Mouse (Mus musculus): ENCODE measurements around the gene Ppp4c.

The Ppp4c gene

DNA sequence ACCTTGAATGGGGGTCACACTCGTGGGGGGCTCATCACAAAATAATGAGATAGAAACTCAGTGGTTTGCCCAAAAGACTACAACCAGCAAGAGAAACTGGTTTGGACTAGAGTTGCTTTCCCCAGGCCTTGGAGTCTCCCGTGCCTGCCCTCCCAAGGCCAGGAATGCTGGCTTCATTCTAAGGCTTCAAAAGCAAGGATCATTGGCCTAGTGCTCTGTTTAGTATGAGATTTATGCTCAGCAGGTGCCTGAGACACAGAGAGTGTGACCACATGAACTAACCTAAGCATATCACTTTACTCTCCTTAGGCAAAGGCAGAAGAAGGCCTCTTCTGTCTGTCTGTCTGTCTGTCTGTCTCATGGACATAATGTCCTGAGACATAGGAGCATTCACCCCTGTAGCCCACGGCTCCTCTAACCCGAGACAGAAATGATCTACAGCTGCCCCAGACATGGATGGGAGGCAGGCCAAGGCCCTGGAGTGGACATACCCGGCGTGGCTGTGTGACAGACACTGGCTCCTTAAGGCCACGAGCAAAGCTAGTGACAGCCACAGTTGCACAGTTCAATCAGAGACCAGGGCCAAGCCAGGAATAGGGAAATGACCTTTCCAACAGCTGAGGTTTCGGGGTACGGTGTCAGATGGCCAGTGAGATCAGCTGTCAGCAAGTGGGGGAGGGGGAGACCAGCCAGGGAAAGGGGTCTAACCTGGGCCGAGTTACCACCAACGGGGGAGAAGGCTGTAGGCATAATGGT lies 10.0 kb upstream of the Ppp4c start:
- ATAC-seq (ENCODE audit: low TSS enrichment): no peak

DNA sequence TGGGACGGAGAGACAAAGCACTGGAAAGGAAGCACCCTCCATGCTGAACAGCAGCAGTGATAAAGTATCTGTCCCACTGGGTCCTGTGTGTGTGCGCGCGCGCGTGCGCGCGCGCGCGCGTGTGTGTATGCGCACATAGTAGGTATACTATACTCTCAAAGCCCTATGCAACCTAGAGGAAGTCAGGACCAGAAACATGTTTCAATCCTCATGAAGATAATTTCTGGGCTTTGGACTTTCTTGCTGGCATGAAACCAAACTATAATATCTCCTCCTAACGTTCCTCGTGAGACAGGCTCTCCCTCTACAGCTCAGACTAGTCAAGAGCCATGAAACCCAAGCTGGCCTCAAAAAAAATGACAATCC lies 8.7 kb upstream of the Ppp4c start:
- ATAC-seq (ENCODE audit: low TSS enrichment): no peak

DNA sequence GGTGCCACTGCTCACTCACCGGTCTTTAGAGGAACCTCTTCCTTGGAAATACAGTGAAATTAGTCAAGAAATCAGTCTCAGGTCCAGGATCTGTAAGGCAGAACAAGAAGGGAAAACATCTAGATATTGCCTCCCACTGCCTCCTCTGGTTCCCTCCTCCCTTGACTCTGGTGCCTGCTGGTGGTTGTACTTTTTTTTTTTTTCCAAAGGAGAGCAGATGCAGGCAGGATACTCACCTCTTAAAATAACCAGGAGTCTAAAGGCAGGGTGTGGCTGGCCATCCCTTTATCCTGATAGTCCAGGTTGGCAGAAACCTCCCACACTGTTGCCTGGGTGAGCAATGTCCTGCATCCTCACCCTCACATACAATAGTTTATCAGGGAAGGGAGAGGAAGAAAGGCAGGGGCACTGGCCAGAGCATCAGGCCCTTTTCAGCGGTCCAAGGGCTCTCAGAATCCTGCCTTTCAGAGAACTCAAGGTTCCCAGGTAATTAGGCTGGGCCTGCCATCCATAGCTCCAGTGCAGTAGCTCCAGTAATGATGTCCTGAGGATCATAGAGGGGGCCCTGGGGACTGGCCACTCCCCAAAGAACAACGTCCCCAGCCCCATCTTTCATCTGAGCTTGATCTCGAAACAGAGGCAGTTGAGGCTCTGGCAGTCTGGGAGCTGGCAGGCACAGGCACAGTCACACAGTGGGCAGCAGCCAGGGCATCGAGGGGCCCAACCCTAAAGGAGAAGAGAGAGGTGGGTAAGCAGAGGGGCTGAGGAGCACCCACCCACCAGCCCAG lies 8.2 kb upstream of the Ppp4c start:
- peak; percentile 14; the same call in 1 of the 2 replicates for ATAC-seq (ENCODE audit: low TSS enrichment)

DNA sequence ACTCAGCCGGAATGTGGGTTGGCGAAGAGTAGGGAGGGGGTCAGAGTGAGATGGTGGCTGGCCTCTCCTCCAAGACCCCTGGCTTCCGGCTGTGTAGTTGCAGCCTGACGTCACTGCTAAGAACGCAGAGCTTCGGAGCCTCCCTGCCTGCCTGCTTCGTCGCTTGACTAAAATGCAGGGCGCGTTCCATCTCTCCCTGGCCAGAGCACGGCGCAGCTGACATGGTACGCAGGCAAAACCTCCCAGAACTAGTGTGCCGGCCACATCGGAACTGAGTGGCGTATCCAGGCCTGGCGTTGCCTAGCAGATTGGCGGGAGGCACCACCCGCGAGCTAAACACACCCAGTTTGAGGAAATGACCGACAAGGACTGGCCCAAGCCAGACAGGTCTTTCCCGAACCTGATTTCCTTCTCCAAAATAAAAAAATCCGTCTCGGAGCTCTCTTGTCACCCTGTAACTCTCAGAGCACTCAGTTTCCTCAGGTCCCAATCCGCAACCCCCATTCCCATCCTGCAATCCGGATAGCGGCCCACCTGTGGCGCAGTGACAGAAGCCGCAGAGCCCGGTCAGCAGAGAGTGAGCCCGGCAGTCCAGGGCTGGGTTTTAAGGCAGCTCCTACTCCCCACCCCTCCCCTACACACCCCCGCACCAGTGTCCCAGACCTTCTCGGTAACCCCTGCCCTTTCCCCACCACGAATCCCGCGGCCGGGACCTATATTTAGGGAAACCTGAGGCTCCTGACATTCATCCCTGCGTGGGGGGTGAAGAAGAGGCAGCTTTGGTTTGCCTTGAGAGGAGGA lies 7.4 kb upstream of the Ppp4c start:
- peak; percentile 61 for ATAC-seq (ENCODE audit: low TSS enrichment)

DNA sequence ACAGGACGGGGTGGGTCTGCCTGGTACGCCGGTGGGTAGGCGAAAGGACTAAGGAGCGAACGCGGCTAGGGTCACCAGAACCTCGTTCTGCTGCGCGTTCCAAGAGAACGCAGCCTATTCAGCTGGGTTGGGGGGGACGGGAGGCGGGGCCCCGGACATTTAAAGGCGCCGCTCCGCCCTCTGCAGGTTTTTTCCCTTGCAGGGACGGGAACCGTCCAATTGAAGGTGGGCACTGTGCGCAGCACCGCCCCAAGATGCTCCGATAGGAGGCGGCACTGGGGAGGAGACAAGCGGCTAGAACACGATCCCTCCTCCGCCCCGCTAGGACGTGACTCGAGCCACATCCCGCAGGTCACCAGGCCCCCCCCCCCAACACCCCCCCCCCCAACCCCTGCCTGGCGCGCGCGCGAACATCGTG lies 6.8 kb upstream of the Ppp4c start:
- ATAC-seq (ENCODE audit: low TSS enrichment): peak; percentile 80

DNA sequence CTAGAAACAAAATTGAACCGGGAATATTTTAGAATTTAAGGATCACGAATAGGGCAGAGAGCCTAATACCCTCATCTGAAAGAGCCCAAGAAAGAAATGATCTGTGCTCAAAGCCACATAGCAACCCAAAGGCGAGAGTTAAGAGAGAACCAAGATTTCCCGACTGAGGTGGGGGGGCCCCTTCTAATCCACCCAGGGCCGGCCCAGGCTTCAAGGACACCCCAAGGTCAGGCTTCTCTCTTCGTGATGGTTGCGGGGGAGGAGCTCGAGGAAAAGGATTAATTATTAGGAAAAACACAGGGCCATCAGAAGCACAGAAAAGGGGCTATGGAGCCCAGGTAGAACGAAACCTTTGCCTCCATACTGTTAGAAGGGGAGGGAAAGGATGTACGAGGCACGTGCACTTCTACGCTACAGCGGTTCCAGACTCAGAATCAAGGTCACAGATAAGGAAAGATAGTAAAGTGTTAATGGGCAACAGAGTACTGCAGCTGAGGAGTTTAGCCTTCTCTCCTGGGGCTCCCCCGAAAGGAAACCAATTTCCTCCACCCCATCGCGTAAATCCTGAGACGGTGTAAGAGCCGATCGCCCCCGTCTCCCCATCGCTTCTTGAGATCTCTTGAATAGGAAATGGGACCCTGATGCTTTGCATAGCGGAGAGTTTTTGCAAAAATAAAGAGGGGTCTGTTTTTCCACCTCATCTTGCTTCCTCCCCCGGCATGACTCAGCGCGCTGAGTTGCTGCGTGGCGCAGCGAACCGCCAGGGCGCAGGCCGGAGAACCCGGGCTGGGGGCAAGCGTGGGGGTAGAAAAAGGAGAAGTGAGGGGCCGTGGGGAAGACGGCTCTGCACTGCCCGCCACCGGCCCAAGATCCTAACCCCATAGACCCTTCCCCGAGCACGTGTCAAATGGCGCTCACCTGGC lies 6.1 kb upstream of the Ppp4c start:
- ATAC-seq (ENCODE audit: low TSS enrichment): peak; percentile 0; the same call in 1 of the 2 replicates

DNA sequence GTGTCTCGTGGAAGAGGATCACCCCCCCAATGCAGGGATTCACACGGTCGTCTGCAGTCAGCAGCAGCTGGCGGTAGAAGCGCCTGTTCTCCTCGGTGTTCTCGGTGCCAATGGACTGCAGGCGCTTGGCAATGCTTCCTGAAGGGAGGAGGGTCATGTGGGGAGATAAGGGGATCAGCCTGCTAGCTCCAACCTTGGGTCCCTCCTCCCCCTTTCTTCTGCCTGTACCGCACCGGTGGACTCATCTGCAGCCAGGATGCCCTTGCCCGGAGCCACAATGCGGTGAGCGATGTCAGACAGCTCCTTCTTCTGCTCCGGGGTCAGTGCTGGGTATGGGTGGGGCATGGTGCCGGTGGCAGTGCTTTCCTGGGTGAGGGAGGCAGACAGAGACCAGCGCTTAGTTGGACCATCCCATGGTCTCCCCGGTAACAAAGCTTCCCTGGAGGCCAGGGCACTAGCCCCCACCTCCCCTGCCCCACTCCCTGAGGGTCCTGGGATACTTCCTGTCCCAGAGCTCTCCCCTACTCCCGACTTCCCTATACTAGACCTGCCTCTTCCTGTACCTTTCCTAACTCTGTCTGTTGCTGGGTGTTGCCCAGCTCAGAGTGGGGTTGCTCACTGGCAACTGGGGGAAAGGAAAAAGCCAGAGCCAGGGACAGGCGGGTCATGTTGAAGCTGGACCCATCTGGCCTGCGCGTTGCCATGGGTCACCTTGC lies 5.3 kb upstream of the Ppp4c start, which contains the start of gene Fam57b:
Fam57b (plus strand) TSS at position 258 of the 716 bp plus-strand sequence.
- ATAC-seq (ENCODE audit: low TSS enrichment): no peak

DNA sequence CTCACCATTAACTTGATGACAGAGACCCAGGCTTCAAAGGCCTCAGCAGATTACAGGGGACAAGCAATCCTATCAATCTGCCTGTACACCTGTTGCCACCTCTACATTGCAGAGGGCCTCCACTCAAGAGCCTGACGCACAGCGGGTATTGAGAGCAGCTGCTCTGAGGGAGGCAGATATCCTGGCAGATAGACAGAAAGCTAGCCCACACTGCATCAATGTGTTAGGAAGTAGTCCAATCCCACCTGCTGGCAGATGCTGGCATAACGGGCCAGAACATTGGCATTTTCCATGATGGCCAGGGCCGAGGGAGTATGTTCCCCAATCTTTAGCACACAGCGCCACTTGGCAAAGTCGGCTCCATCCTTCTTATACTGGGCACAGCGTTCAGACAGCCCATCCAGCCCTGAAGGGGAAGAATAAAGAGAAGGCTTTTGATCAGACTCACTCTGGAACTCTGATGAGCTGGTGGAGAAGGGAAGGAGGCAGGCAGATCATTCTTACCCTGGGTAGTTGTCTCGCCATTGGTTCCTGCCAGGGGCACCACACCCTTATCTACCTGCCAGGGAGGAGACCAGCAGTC lies 4.1 kb upstream of the Ppp4c start:
- ATAC-seq (ENCODE audit: low TSS enrichment): no peak

DNA sequence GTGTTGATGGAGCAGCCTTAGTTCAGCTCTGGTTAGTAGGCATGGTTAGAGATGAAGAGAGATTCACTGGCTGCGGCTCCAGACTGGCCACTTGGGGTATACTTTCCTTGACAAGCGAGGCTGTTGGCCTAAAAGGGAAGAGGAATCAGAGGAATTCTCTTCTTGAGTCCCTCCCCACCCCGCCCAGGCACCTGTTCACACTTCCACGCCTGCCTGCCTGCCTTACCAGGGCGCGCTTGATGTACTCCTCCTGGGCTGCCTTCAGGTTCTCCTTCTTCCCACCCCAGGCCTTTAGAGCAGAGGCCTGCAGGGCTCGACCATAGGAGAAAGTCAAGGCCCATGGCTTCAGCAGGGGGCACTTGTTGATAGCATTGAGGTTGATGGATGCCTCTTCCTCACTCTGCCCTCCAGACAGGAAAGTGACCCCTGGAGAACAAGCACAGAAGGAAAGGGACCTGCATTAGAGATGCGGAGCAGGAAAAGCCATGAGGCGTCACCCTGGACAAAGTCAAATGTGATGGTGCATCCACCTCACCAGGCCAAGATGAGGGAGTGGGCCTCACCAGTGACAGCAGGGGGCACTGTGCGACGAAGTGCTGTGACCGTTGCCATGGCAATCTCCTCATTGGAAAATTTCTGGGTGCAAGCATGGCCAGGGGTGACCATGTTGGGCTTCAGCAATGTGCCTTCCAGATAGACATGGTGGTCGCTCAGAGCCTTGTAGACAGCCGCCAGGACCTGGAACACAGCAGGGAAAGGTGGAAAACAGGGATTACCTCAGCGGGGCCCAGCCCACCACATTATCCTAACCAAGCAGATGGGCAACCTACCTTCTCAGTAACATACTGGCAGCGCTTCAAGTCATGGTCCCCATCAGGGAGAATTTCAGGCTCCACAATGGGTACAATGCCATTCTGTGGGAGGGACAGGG lies 3.4 kb upstream of the Ppp4c start:
- ATAC-seq (ENCODE audit: low TSS enrichment): no peak

DNA sequence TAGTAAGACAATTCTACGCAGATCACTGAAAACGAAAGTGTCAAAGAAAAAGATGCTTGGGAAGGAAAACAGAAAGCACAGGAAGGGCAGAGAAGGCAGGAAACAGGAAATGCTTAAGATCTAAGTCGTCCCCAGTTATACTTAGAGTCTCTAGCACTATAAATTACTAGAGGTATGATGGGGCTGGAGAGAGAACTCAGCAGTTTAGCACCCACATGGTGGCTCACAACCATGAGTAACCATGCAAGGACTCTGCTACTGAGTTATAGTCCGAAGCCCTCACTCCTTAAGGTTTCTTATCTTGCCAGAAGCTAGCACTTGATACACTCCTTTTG lies 1.9 kb upstream of the Ppp4c start:
- ATAC-seq (ENCODE audit: low TSS enrichment): no peak

DNA sequence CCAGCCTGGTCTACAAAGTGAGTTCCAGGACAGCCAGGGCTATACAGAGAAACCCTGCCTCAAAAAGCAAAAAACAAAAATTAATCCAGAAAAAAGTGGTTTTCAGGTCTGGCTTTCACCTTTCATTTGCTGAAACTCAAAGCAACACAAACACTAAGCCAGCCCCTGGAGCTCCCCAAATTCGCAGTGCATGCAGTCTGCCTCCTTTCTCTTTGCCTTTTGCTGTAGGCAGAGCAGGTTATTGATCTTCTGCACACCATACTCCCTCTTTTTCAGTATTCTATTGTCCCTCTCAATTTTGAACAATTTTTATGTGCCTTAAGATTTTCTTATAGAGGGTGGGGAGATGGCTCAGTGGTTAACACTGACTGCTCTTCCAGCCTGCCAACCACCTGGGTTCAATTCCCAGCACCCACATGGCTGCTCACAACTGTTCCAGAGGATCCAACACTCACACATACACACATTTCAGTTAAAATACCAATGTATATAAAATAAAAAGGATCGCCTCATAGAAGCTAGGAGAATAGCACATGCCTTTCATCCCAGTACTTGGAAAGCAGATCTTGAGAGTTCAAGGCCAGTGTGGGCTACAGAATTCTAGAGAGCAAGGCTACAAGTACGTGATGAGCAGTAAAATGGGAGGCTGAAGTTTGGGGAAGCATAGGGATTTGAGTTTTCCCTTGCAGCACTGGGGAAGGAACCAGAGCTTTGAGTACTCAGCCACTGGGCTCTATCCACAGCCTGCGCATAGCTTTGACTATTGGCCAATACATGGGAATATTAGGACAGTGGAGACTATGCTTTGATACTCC lies 1.4 kb upstream of the Ppp4c start:
- no peak for ATAC-seq (ENCODE audit: low TSS enrichment)

DNA sequence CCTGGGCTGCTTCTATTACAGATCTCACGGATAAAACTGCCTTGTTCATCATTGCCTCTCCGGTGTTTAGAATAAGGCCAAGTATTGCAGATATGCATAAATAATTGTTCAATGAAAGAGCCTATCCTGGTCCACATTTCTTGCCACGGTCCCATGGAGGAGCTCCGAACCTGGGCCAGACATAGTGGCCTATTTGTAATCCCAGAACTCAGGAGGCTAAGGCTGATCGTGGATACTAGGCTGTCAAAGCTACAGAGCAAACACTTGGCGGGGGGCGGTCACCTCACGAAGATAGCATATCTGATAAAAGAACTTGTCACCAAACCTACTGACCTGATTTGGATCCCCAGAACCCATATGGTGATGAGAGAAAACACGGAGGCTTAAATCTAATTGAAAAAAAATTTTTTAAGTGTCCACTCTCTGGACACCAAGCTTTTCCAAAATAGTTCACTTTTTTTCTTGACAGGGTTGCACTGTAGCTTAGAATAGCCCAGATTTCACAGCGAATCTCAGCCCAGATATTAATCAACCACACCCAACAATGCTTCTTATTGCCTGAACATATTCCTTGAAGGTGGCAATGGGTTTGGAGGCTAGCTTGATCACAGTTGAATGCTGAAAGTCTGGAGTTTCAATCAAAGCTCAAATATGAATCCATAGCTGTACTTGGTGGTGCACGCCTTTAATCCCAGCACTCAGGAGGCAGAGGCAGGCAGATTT lies 586 bp upstream of the Ppp4c start:
- ATAC-seq (ENCODE audit: low TSS enrichment): no peak

DNA sequence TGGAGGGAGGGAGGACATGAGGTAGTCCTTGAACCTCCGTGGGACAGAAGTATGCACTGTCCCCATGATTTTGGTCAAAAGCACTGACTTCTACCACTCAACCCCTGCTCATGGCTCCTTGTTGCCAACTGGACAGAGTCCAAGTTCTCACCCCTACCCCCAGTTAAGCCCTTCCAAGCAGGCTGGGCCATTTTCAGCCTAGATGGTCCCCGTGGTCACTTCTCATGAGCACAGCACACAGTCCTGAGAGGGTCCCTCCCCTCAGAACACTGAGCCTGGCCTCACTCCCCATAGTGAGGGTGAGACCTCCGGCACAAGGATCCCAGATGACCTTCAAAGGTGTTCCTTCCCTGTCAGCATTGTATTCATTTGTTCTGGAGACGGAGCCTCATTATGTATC lies 3.2 kb downstream of the Ppp4c start:
- no peak for ATAC-seq (ENCODE audit: low TSS enrichment)

DNA sequence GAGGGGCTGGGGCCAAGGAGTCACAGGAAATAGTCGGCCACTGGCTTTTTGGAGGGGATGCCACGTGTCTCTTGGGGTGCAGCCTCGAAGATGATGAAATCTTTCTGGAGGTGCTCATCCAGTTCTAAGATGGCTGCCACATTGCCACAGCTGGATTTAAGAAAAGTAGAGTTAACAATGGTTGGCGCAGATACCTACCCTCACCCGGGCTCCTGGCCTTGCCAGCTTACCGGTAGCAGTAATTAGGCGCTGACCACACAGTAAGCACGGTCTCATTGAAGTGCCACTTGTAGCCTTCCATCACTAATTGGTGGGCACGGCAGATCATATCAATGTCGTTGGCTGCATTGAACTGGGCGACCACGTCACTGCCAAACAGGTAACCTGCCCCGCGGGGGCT lies 6.2 kb downstream of the Ppp4c start:
- ATAC-seq (ENCODE audit: low TSS enrichment): no peak

DNA sequence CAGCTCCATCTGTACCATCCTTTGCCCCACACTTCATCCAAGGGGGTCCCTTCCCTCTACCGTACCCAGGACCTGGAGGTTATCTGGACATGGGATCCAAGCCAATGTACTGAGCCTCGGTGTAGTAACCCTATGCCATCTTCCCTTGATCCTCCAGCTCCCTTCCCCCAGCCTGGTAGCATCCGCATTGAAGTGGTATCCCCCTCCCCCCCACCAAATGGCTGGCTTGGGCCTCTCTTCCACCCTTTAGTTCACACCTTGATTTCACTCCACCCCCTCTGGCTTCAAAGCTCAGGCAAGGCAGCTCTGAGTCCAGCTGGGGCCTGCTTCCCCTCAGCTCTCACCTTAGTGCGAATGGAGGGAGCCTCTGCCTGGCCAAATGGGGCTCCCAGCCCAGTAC lies 7.2 kb downstream of the Ppp4c start:
- no peak for ATAC-seq (ENCODE audit: low TSS enrichment)

DNA sequence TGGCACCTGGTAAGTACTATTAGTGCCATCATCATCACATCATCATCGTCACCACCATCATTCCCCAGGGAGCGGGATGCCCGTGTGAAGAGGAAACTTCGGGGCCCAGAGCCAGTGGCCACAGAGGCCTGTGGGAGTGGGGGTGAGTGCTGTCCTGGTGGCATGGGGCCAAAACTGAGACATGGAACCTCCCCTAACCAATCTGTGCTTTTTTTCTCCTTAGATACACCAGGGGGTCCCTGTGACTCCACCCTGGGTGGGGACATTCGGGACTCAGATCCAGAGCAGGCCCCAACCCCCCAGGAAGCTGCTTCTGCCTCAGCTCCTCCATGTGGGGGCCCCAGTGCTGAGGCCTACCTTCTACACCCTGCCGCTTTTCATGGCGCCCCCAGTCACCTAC lies 7.8 kb downstream of the Ppp4c start:
- ATAC-seq (ENCODE audit: low TSS enrichment): no peak

DNA sequence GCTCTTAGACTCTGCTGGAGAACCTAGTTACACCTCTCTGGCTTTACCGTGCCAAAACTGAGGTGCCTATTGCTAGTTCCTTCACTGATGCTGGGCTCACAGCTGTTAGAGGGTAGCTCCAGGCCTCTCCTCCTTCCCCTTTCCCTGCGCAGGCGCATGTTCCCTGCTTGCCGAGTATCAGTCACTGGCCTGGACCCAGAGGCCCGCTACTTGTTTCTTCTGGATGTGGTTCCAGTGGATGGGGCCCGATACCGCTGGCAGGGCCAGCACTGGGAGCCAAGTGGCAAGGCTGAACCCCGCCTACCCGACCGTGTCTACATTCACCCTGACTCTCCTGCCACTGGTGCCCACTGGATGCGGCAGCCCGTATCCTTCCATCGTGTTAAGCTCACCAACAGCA lies 9.6 kb downstream of the Ppp4c start:
- ATAC-seq (ENCODE audit: low TSS enrichment): no peak
